Mouse (Mus musculus): ENCODE results near the gene Tsga10.

Gene Tsga10

GRCm38 (mm10) chr1:37866286-37866685 lies at the start of gene Tsga10:
Tsga10 (minus strand) TSS chr1:37866429.
- no peak for ATAC-seq (ENCODE audit: insufficient number of reproducible peaks, low FRiP score, low TSS enrichment)

- no peak for ATAC-seq (ENCODE audit: insufficient number of reproducible peaks, low FRiP score, low TSS enrichment)
Measured at GRCm38 (mm10) chr1:37912751-37913150, 46.5 kb upstream of the Tsga10 start.

GRCm38 (mm10) chr1:37903178-37903577 lies 36.9 kb upstream of the Tsga10 start:
- no peak; the same call in 1 of the 2 replicates for ATAC-seq (ENCODE audit: insufficient number of reproducible peaks, low FRiP score, low TSS enrichment)

DNA sequence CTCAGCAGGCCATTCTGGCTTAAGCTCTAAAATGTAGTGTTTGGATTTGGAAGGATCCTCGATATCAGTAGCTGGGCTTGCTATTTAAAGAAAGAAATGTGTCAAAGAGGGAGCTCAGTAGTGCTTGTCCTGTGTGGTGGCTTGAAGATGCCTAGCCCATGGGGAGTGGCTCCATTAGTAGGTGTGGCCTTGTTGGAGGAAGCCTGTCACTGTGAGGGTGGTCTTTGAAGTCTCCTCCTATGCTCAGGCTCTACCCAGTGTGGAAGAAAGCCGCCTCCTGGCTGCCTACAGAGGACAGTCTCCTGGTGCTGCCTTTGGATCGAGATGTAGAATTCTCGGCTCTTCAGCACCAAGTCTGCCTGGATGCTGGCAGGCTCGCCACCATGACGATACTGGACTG lies 34.1 kb upstream of the Tsga10 start:
- ATAC-seq (ENCODE audit: insufficient number of reproducible peaks, low FRiP score, low TSS enrichment), result no peak

- ATAC-seq (ENCODE audit: insufficient number of reproducible peaks, low FRiP score, low TSS enrichment), result no peak
Measured at GRCm38 (mm10) chr1:37899816-37900215, 33.6 kb upstream of the Tsga10 start.

GRCm38 (mm10) chr1:37894606-37895005 lies 28.4 kb upstream of the Tsga10 start:
- ATAC-seq (ENCODE audit: insufficient number of reproducible peaks, low FRiP score, low TSS enrichment), result no peak

GRCm38 (mm10) chr1:37891400-37891799 lies 25.2 kb upstream of the Tsga10 start:
- ATAC-seq (ENCODE audit: insufficient number of reproducible peaks, low FRiP score, low TSS enrichment), result no peak

DNA sequence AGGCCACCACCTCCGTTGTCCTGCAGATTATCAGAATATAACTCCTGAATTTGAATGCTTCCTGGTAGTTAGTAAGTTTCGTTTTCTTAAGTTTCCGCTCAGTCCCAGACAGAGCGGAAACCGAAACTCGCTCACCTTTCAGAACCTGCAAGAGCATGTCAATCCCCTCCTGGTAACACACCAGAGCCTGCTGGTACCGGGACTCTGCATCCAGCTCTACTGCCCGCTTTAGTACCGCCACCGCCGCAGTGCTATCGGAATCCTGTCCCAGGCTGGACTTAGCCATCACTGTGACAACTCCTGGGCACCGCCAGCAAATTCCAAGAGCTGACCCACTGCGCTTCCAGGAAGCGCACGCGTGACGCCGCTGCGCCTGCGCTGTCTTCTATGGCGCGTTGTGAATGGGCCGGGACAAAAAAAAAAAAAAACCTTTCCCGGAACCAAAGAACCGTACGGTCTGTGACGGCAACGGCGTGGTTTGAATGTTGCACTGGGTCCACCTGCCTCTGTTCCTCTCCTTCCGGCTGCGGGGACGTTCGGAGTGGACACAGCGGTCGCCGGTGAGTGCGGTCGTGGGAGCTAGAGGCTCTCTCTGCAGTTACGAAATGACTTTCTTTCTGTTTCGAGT lies 23.9 kb upstream of the Tsga10 start, which contains the start of the genes Mitd1 and Mrpl30:
Mitd1 (minus strand) TSS at position 387 of the 628 bp plus-strand sequence.
Mrpl30 (plus strand) TSS at position 453 of the 628 bp plus-strand sequence.
- peak; percentile 97 for ATAC-seq (ENCODE audit: insufficient number of reproducible peaks, low FRiP score, low TSS enrichment)

- ATAC-seq (ENCODE audit: insufficient number of reproducible peaks, low FRiP score, low TSS enrichment), result no peak
Measured at GRCm38 (mm10) chr1:37889206-37889605, 23.0 kb upstream of the Tsga10 start.

GRCm38 (mm10) chr1:37884451-37884850 lies 18.2 kb upstream of the Tsga10 start:
- ATAC-seq (ENCODE audit: insufficient number of reproducible peaks, low FRiP score, low TSS enrichment), result no peak

DNA sequence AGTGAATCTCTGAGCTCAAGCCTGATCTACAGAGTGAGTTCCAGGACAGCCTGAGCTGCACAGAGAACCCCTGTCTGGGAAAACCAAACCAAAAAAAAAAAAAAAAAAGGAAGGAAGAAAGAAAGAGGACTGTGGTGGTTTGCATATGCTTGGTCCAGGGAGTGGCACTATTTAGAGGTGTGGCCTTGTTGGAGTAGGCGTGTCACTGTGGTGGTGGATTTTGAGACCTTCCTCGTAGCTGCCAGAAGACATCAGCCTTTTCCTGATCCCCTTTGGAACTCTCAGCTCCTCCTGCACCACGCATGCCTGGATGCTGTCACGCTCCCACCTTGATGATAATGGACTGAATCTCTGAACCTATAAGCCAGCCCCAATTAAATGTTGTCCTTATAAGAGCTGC lies 17.2 kb upstream of the Tsga10 start:
- no peak for ATAC-seq (ENCODE audit: insufficient number of reproducible peaks, low FRiP score, low TSS enrichment)

DNA sequence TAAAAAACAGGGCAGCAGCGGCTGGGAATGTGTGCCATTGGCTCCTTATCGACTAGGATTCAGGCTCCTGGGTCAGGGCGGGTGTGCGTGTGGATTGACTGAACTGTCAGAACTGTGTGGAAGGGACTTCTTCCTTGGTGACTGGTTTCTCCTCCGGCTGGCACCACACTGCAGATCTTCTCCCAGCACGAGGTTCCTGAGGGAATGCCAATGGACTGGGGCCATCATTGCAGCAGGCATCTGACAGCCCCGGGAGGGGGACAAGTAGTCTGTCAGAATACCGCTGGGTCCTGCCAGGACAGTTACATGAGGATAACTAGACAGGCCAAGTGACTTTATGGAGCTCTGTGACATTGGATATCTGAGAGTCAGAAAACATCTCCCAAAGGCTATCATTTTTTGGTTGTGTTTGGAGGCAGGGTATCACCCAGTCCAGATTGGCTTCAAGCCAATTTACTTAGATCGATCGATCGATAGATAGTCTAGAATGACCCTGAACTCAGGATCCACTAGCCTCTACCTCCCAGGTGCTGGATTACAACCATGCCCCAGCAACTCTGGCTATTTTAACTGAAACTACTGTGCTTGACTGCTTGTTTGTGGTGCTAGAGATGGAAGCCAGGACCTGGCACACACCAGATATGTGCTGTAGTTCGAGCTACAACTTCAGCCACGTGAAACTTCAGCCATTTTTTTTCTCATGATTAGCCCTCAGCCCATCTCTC lies 11.7 kb upstream of the Tsga10 start:
- ATAC-seq (ENCODE audit: insufficient number of reproducible peaks, low FRiP score, low TSS enrichment), result no peak

- no peak for ATAC-seq (ENCODE audit: insufficient number of reproducible peaks, low FRiP score, low TSS enrichment)
Measured at GRCm38 (mm10) chr1:37873157-37873556, 6.9 kb upstream of the Tsga10 start.

- peak; percentile 86 for ATAC-seq (ENCODE audit: insufficient number of reproducible peaks, low FRiP score, low TSS enrichment)
Measured at GRCm38 (mm10) chr1:37872131-37873067, 6.2 kb upstream of the Tsga10 start.

DNA sequence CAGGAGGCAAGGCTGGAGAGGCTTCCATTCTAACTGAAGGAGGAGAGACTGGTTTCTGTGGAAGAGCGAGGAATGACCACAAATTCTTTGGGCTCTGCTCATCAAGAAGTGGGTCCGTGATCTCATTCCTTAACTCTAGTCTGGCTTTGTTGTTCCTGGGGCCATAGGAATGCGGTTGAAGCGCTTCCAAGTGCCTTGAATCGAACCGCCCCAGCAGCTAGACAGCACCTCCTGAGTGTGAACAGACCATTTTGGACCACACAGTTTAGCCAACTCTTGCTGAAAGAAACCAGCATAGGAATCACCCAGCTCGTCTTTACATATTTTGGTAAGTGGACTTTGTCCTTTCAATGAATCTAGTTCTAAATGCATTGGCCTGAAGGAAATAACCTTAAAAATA lies 5.5 kb upstream of the Tsga10 start, which contains the start of gene Lipt1:
Lipt1 (plus strand) TSS at position 35 of the 400 bp plus-strand sequence.
- peak; percentile 26 for ATAC-seq (ENCODE audit: insufficient number of reproducible peaks, low FRiP score, low TSS enrichment)

- ATAC-seq (ENCODE audit: insufficient number of reproducible peaks, low FRiP score, low TSS enrichment), result no peak
Measured at GRCm38 (mm10) chr1:37869362-37869761, 3.1 kb upstream of the Tsga10 start.

GRCm38 (mm10) chr1:37868640-37869039 lies 2.4 kb upstream of the Tsga10 start:
- no peak for ATAC-seq (ENCODE audit: insufficient number of reproducible peaks, low FRiP score, low TSS enrichment)

GRCm38 (mm10) chr1:37867684-37868322 lies 1.6 kb upstream of the Tsga10 start:
- ATAC-seq (ENCODE audit: insufficient number of reproducible peaks, low FRiP score, low TSS enrichment), result no peak

GRCm38 (mm10) chr1:37867056-37867455 lies 827 bp upstream of the Tsga10 start:
- no peak for ATAC-seq (ENCODE audit: insufficient number of reproducible peaks, low FRiP score, low TSS enrichment)

All from cerebellum, adult (tissue).